Mouse (Mus musculus) spleen, adult 12 weeks (tissue): ENCODE data around the gene Stx2.

Experiments used
- DNase-seq: peaks from one replicate; pipeline ENCODE4 v3.0.0; 2022; ENCODE audit warnings: low spot score

Stx2 gene

DNA sequence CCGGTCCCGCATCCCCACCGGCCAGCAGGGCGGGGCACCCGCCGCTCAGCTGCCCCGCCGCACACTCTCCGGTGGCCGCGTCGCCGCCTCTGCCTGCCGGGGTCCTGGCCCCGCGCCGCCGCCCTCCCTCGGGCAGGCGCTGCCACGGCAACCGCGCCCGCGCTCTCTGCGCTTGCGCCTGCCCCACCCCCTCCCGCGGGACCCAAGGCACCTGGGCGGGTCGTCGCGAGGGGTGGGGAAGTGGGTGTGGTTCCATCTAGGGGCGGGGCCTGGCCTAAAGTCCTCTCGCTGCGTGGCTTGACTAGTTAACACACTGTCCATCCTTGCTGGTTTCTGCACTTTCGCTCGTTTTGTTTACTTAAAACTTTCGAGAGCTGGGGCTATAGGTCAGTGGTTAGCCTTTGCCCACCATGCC lies at the start of gene Stx2:
Stx2 (minus strand) TSS at position 163 of the 415 bp plus-strand sequence.
- DNase-seq, result peak; percentile 91

DNA sequence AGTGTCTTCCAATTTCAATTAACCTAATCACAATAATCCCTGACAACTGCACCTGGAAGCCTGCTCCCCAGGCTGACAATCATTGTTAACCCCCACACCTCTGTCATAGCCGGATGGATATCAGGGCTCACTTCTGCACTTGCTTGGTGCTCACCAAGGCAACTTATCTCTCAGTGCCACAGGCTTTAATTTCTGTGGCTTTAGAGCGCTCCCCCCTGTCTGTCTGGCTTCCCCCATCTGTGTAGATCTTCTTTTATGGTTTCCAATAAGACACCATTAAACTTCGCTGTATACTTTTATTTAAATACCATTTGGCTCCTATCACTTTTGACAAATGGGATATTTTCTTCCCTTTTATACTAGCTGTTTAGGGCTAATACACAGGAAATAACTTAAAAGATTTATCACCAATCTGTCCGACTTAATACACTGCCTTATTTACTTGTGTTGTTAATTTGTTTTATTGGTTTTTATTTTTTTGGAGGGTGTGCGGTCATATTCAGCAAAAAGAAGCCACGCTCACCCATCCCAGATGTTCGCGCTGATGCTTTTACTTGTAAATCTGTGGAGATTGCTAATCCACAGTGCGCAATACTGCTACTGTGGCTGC lies 46.4 kb upstream of the Stx2 start:
- no peak for DNase-seq

GRCm38 (mm10) chr5:129052636-129053355 lies 44.4 kb upstream of the Stx2 start:
- no peak for DNase-seq

DNA sequence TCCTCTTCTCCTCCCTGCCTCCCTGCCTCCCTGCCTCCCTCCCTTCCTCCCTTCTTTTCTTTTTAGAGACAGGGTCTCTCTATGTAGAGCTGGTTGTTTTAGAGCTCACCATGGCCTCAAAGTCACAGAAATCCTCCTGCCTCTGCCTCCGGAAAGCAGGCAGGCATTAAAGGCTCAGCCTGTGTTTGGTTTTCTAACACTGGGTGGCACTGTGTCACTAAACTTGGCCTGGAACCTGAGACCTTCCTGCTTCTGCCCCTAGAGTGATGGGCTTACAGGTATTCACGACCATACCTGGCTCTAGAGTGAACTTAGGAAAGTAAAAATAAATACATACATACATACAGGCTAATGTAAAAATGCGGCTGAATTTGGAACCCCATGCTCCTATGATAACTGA lies 43.5 kb upstream of the Stx2 start:
- no peak for DNase-seq

- no peak for DNase-seq
Measured at GRCm38 (mm10) chr5:129049372-129049771, 41.0 kb upstream of the Stx2 start.

GRCm38 (mm10) chr5:129045641-129046580 lies 37.5 kb upstream of the Stx2 start:
- no peak for DNase-seq

DNA sequence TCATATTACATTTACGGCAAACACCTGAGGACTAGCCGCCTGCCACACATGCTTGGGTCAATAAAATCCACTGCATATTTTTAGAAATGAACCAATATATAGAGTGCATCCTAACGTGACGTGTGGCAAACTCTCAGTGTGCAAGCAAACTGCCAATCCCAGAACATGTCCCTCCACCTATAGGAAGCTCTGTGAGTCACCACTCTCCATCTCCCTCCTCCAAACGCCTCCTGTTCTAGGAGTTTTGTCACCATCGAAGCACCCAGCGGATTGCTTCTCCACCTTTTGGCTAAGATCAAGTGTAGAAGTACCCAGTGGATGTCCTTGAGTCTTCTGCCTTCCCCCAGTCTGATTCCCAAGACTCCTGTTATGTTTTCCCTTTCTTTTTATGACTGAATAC lies 29.4 kb upstream of the Stx2 start:
- no peak for DNase-seq

DNA sequence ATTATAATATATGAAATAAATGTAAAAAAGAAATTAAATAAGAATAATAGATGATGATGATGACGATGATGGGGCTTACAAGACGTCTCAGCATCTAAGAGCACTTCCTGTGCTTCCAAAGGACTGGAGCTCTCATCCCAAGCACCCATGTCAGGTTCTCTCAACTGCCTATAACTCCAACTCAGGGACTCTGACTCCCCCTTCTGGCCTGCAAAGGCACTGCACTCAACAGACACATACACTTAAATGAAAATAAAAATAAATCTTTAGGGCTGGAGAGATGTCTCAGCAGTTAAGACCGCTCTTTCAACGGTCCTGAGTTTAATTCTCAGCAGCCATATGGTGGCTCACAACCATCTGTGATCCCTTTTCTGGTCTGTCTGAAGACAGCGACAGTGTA lies 28.3 kb upstream of the Stx2 start:
- DNase-seq, result no peak

- DNase-seq, result no peak
Measured at GRCm38 (mm10) chr5:129029131-129029723, 20.9 kb upstream of the Stx2 start.

DNA sequence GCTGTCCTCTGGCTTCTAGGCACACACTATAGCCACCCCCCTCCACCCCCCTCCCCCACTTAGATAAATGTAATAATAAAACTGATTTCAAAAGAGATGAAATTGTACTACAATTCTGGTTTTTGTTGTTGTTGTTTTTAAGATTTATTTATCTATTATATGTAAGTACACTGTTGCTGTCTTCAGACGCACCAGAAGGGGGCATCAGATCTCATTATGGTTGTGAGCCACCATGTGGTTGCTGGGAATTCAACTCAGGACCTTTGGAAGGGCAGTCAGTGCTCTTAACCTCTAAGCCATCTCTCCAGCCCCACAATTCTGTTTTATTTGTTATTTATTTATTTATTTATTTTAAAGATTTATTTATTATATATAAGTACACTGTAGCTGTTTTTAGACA lies 18.3 kb upstream of the Stx2 start:
- no peak for DNase-seq

DNA sequence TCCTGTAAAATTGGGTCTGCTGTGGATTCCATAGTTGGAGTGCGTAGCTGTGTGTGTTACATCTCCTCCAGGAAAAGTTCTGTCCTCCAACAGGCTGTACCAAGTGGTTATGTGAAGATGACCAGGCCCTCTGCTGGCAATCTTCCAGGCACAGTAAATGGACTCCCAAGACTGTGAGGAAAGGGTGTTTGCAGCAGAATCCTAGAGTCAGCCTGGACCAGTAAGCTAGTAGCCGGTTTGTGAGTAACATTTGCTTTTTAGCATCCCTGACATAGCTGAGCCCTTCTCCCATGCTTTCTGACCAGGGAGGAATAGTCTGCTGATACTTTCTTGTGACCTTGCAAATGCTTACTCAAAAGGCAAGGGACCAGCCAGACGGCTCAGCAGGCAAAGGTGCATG lies 17.8 kb upstream of the Stx2 start:
- no peak for DNase-seq

DNA sequence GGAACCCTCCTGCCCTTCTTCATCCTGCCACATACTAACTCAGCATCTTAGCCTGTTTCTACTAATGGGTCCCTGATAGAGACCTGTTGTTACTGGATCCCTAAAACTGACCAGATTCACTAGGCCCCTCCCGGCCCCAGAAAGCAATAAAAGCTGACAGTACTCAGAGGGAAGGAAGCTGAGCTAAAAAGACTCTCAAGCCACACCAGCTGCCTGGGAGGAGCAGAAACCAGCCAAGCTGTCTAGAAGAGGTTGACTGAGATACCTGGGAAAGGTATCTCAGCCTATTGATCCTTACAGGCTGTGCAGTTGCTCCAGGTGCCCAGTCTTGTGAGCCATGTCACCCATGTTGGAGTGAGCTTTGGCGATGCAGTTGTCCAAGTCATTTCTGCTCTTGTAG lies 17.4 kb upstream of the Stx2 start:
- no peak for DNase-seq

DNA sequence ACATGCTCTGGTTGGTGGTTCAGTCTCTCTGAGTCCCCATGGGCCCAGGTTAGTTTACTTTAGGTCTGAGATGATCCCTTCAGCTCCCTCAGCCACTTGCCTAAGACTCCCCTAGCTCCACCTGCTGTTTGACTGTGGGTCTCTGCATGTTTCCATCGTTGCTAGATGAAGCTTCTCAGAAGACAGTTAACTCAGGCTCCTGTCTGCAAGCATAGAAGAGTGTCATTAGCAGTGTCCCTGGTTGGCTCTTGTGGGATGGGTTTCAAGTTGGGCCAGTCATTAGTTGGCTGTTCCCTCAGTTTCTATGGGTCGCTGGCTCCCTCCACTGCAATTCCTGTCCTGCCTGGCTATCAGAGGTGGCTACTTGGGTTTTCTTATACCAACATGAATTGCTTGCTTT lies 16.7 kb upstream of the Stx2 start:
- DNase-seq, result no peak

DNA sequence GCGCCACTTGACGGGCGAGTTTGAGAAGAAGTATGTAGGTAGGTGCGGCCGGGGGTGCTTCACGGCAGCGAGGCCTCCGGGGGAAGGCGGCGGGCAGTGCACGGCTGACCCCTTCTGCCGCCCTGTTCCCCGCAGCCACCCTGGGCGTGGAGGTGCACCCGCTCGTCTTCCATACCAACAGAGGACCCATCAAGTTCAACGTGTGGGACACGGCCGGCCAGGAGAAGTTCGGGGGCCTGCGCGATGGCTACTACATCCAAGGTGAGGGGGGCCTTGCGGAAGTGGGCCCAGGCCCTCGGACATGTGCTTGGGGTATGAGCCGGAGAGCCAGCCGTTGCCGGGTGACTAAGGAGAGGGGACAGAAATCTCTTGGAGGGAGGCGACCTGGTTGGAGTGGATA lies 12.4 kb upstream of the Stx2 start:
- DNase-seq, result peak; percentile 26

- DNase-seq, result no peak
Measured at GRCm38 (mm10) chr5:129020300-129020668, 11.9 kb upstream of the Stx2 start.

- DNase-seq, result peak; percentile 95
Measured at GRCm38 (mm10) chr5:129019497-129020299, 11.3 kb upstream of the Stx2 start, which contains the start of gene Ran. Gene Ran (plus strand): TSS chr5:129020069.

- DNase-seq, result no peak
Measured at GRCm38 (mm10) chr5:129018782-129019489, 10.6 kb upstream of the Stx2 start.

GRCm38 (mm10) chr5:129016370-129016769 lies 8.0 kb upstream of the Stx2 start:
- no peak for DNase-seq

GRCm38 (mm10) chr5:129015540-129015939 lies 7.2 kb upstream of the Stx2 start:
- DNase-seq, result no peak

DNA sequence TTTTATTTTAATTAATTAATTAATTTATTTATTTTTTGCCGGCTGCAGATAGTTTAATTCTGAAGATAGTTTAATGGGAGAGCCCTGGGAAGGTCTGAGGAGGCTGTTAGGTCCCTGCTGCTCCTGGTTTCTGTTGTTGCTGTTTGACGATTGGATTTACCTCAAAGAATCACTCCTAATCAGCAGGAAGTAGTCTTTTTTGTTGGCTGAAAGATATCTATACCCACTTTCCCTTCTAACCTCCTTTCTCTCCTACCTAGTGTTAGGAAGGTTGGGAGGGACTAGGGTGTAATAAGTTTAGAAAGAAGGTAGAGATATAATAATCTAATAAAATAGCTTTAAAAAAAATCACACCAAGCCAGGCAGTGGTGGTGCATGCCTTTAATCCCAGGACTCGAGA lies 6.6 kb upstream of the Stx2 start:
- DNase-seq, result no peak

GRCm38 (mm10) chr5:129010937-129011336 lies 2.6 kb upstream of the Stx2 start:
- DNase-seq, result no peak
